Mouse (Mus musculus) liver, embryonic 14.5 days (tissue): ENCODE results near the gene Uqcrh.

Source experiments
- CTCF ChIP-seq: IDR thresholded peaks from 2 replicates; pipeline ENCODE4 v1.5.1; 2016; ENCODE audit warnings: antibody characterized with exemption, low read depth, control low read depth
- EP300 ChIP-seq: IDR thresholded peaks from 2 replicates; pipeline ENCODE4 v1.6.1; 2016; ENCODE audit warnings: antibody characterized with exemption, low read depth

DNA sequence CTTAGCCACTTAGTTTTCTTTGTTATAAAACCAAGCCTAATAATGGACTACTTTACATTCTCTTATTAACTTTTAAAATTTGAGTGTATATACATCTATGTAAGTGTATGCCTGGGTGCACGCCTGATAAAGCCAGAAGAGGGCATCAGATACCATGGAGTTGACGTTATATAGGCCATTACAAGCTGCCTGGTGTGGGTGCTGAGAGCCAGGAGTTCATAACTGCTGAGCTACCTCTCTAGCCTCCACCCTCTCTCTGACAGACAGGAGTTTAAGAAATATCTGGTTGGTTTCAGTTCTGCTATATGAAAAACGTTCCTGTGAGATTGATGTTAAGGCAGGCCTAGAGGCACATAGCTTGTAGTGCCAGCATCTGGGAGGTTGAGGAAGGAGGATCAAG, 32.7 kb downstream of the Uqcrh start:
- TF ChIP-seq CTCF, result peak; percentile 36
- TF ChIP-seq EP300, result no peak
